Mouse (Mus musculus) liver, postnatal 0 days (tissue): Measurements from ENCODE around the gene Pygo1.

Source experiments
- CTCF ChIP-seq: sonication (generic); IDR thresholded peaks from 2 replicates; pipeline ENCODE4 v1.5.1; 2016; ENCODE audit warnings: antibody characterized with exemption, low read depth
- EP300 ChIP-seq: IDR thresholded peaks from 2 replicates; pipeline ENCODE4 v1.6.1; 2016; ENCODE audit warnings: antibody characterized with exemption, low read depth, mild to moderate bottlenecking

GRCm38 (mm10) chr9:72935309-72935708 lies 9.9 kb downstream of the Pygo1 start:
- TF ChIP-seq EP300 = no peak
- no peak for TF ChIP-seq CTCF
